Mouse (Mus musculus) kidney, postnatal 36 days (tissue): ENCODE measurements around the gene Cavin1.

Experiments
- DNase-seq, 2 experiments: peaks; one replicate each; pipeline ENCODE4 v3.0.0; 2021 to 2022; ENCODE audit warnings: mixed read lengths in 2 of 2

Cavin1 gene

GRCm38 (mm10) chr11:100980438-100980837 is 9.8 kb upstream of the Cavin1 start:
- no peak for DNase-seq

- peak; percentile 41 to 57 for DNase-seq
These were observed 9.2 kb upstream of the Cavin1 start for GRCm38 (mm10) chr11:100979887-100980286.

DNA sequence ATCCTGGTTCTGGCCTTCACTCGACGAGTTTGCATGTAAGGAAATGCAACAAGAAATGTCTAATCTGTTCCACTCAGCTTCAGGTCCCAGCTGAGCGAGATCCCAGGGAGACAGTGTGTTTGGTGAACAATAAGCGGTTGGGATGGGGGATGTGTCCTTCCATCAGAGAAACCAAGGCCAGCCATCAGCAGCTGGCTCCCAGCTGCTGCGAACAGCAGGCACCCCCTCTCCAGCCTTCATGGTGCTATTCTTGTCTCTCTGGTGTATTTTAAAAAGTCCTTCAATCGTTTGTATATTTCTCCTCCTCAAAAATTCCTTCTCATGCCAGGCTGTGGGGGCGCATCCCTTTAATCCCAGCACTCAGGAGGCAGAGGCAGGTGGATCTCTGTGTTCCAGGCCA is 4.6 kb upstream of the Cavin1 start:
- no peak for DNase-seq

DNA sequence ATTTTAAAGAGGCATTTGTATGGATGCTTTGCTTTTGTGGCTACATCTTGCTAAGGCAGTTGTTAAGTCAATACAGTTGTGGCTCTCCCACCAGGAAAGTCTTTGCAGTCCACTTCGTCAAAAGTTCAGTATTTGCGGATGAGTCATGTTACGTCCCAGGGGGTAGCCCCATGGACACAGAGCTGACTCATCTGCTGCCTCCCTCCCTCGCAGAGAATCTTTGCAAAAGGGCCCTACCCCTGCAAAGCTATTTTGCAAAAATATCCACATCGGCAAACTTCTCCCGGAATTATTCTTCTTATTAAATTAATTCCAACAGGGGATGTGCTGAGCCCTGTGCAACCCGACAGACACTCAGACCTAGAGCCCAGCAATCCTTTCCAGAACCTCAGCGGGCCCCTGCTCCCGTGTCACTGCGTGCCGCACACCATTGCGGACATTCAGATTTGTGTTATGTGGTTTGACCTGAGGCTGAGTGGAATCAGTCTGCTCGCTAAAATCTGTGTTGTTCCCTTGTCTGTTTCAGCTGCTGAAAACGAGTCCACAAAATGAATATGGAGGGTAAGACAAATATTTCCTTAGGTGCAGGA is 3.8 kb upstream of the Cavin1 start:
- DNase-seq = no peak

- DNase-seq = no peak
These were observed 2.6 kb upstream of the Cavin1 start for GRCm38 (mm10) chr11:100973245-100973644.

DNA sequence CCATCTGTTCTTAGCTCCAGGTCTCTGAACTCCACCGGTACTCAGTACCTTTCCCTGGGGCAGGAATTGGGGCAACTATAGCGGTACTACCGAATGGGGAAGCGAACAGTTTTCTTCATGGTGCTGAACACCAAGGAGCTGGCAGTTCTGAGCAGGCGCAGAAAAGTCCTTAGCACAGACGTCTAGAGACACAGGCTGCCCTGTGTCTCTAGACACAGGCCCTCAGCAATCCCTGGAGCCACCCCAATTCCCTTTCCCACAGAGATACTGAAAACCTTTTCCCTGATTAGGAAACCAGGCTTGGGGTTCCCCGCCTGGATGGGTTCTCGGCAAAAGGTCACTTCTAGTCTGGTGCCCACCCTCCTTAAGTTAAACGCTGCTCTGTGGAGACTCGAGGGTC is 768 bp upstream of the Cavin1 start:
- no peak for DNase-seq

DNA sequence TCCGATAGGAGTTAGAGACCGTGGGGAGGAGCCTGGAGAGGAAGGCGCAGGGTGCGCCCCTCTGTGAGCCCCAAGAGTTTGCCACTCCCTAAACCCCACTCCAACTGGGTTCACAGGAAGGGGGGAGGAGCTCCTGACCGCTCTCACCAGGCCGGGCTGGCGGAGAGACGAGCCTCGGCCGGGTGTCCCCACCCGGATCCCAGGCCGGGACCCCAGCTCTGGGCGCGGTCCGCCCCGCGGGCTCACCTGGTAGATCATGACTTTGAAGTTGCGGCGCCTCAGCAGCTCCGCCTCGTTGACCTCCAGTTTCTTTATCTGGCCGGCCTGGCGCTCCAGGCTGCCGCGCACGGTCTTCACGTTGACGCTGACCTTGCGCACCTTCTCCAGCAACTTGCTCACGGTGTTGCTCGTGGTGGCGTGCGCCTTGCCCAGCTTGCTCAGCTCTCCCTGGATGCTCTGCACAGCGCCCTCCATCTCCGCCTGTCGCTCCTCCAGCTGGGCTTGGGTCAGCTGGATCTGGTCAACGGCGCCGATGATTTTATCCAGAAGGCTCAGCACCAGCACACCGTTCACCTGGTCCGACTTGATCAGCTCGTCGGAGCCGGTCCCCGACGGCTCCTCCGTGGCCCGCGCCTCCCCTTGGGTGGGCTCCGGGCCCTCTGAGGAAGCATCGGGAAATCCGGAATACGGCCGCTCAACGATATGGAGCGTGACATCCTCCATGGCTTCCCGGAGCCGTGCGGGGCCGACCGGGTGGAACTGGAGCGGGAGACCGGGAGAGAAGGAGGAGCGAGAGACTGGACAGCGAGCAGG is 737 bp downstream of the Cavin1 start:
- DNase-seq = peak; percentile 40 to 61

DNA sequence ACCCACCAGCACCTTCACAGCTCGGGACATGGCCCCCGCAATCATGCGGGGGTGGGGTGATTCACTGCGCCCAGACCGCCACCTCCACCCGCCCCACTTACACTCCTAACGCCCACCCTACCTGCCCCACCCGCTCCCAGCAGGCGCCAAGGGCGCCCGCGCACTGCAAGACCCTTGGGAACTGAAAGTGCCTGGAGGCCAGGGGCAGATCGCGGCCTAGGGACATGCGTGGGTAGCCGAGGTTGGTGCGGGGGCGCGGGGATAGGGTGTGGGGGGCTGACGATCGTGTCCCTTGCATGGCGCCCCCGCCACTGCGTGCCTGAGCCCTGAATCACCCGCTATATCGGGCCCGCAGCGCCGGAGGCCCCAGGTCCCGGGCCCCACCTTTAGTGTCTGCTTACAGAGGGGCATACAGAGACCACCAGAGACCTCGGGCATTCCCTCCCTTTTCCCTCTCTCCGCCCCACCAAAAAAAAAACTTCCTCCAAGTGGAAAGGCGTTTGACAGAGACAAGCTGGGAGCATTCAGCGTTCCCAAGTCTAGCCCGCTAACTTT is 1.4 kb downstream of the Cavin1 start:
- DNase-seq = peak in 1 of 2 experiments; percentile 30

GRCm38 (mm10) chr11:100968501-100968900 is 2.2 kb downstream of the Cavin1 start:
- no peak for DNase-seq

DNA sequence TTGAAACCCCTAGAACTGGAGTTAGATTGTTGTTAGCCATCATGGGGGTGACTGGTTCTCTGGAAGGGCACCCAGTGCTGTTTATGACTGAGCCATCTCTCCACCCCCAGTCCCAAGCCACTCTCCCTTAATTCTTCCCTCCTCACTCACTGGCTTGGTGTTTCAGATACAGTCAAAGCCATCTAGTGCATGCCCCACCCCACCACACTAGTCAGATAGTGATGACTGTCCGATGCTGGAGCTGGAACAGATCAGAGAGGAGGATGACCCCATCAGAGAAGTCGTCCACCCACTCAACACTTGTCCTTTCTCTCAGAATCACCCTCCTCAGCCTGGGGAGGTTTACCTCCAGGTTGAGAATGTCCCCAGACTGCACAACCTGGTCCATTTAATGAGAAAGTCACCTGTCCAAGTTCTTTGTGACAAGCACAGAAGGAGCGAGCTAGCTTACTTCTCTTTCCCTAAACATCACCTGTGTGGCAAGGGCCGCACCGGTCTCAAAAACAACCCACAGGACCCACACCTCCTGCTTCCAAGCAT is 2.7 kb downstream of the Cavin1 start:
- no peak for DNase-seq

DNA sequence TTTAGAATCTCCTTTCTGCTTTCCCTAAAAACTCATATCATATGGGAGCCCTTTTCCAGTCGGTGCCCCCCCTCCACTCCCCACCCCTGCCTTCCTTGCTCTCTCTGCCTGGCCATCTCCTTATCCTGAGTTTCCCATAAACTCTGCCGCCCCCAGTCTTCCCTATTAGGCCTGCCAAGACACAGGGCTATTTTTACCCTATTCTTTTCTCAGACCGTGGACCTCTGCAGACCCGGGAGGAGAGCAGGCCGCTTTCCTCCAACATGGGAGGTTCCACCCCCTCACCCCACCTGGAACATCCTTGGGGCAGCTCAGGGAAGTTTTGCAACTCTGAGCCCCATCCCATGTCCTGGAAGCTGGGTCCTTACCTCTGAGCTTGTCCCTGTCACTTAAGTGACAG is 3.3 kb downstream of the Cavin1 start:
- no peak for DNase-seq

DNA sequence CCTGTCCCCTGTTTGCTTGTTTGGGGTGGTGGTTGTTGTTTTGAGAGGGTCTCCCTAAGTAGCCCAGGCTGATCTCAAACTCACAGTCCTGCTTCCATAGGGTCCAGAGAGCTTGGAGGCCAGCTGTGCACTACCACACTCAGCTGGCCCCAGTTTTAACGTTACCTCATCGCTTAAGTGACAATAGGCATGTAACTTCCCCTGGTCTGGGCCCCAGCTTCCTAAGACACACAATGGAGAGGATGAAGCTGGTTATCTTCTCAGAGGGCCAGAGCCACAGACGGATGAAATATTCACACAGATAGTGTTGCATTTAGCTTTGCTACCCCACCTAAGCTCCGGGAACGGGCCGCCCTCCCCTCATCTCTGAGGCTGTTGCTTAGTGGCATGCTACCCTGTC is 4.9 kb downstream of the Cavin1 start:
- DNase-seq = no peak

DNA sequence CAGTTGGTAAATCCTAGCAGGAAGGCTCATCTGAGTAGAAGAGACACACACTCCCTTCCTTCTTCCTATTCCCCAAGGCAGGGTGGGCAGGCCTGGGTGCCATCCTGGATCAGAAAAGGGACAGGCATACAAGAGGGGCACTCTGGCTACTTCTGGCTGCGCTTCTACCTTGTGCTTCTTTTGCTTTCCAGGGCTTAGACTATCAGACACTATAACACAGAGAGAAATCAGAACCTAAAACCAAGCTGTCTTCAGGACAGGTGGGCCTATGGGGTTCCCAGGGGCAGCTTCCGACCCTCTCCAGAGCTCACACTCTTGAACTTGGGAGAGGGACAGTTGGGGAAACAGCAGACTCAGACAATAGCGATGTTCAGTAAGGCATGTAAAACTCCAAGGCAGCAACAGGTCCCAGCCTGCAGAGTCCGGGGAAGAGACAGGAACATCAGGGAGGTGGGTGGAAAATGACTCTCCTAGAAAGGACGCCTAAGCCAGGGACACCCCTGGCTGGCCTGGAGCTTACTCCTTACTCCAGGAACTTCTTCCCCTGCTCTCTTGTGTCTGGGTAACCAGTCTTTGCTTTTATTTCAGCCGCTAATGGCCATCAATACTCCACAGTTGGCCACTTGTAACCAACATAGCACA is 5.7 kb downstream of the Cavin1 start:
- DNase-seq = no peak

DNA sequence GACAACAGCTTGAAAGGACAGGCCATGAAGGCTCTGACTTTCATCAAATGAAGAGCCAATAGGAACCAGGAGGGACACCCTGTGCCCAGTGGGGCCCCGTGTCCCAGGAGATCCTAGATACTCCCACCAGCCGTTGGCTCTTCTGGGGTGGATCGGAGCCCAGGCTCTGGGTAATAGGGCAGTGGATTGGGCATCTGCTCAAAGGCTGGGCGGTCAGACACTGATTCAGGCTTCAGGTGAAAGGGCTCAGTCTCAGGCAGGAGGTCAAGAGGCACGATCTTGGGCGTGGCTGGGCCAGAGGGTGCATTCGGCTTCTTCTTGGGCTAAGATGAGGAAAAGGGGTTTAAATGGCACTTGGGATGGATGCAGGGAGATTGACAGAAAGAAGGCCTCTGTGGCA is 6.5 kb downstream of the Cavin1 start:
- DNase-seq = no peak

DNA sequence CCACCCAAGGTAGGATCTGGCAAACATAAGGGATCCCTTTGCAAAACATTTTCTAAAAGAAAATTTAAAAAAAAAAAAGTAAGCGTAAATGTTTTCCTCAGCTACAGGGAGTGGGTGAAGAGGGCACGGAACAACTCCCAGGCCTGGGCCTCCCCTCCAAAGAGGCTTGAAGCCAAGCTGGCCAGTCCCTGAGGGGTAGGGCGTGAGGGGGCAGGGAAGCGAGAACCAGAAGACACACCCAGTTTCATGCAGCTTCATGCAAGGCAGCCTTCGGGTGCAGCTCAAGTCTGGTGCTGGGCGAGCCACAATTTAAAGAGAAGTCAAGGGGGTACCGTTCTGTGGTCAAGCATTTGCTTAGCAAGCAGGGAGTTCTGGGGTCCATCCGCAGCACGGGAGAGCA is 7.0 kb downstream of the Cavin1 start:
- DNase-seq = no peak

DNA sequence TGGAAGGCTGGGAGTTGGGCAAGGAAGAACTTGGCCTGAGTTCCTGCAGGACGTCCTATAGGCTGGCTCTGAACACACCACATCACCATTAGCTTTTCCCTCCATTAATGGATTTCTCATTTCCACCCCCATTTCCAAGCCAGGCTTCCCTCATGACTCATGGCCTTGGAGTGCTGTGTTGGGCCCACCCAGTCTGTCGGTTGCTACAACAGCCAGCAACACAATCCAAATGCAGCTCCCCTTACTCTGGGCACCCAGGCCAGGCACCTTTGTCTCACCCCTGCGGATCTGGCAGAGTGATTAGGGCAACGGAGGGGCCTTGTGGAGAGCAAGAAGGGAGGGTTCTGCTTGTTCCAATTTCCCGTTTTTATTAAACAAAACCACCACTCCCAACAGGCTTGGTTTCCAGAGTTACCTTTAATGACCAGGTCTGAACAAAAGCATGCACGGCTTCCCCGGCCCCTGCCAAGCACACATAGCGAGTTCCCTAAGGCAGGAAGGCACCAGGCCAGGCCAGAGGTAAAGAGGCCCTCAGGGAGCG is 8.2 kb downstream of the Cavin1 start:
- DNase-seq = no peak

DNA sequence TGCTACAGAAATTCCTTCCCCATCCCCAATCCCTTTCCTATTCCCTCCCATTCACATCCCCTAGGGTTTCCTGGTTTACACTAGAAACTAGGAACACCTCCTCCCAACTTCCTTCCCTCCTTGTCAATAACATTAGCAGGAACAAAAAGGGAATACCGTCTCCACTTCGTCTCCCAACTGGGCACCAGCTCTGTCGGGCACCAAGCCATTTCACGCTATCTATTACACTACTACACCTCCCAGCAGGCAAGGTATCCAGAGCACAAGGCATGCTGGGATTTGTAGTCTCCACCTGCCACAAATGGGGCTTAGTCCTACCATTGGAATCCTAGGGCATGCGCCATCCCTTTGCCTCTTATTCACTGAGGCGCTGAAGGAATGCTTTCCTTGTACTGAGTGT is 10.1 kb downstream of the Cavin1 start:
- DNase-seq = peak; percentile 84 to 85

DNA sequence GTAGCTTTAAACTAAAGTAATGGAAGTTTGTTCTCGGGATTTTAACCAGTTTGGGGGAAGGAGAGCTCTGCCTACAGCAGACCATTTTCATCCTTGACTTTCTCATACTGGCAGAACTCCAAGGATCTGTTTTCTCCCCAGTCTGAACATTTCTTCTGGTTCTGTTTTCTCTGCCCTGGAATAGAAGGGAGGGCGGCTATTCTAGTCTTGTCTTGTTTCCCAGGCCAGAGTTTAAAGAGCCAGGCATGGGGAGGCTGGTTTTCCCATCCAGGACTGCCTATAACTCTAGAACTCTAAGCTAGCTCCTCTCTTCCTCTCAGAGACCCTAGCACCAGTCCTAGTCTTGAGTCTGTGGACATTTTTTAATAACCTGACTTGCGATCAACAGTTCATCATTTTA is 10.9 kb downstream of the Cavin1 start:
- DNase-seq = no peak

GRCm38 (mm10) chr11:100959464-100959810 is 11.2 kb downstream of the Cavin1 start:
- DNase-seq = peak; percentile 69 to 88

- DNase-seq = peak in 1 of 2 experiments; percentile 27
These were observed 11.8 kb downstream of the Cavin1 start for GRCm38 (mm10) chr11:100958613-100959463.

- no peak for DNase-seq
These were observed 12.7 kb downstream of the Cavin1 start for GRCm38 (mm10) chr11:100957915-100958469.

DNA sequence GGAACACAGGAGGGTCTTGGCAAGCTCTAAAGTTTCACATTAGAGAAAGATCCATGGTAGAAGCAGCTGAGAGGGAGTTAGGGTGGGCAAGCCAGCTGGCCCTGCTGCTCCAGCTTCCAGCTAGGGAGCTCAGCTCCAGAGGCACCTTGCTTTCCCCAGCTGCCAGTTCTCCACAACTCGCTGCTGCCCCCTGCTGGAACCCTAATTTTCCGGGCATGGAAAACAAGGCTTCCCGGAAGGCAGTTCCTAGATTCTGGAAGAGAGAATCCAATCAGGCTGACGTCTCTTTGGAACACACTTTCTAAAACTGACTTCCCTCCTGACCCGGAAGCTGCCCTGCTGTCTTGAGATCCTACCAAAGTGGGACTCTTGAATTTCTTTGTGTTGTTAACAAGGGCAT is 13.4 kb downstream of the Cavin1 start:
- DNase-seq = peak; percentile 90 to 98
